Mouse (Mus musculus): ENCODE measurements around the gene Trappc1.
A peak's percentile ranks its signal among the peaks of the same experiment; 100 is the strongest.

The Trappc1 gene

GRCm38 (mm10) chr11:69369215-69369989 lies 45.6 kb downstream of the Trappc1 start, which contains the start of gene Chd3:
Gene Chd3, minus strand, starts transcription at chr11:69369406.
- peak; percentile 44 for DNase-seq (ENCODE audit: low read depth, low spot score)

GRCm38 (mm10) chr11:69369990-69370816 lies 46.4 kb downstream of the Trappc1 start:
- DNase-seq (ENCODE audit: low read depth, low spot score), result no peak

- DNase-seq (ENCODE audit: low read depth, low spot score), result no peak
These were observed 47.0 kb downstream of the Trappc1 start for GRCm38 (mm10) chr11:69370817-69371215.

GRCm38 (mm10) chr11:69371601-69372000 lies 47.8 kb downstream of the Trappc1 start:
- DNase-seq (ENCODE audit: low read depth, low spot score), result no peak

GRCm38 (mm10) chr11:69372056-69372779 lies 48.4 kb downstream of the Trappc1 start:
- DNase-seq (ENCODE audit: low read depth, low spot score), result peak; percentile 47

- DNase-seq (ENCODE audit: low read depth, low spot score), result peak; percentile 79
These were observed 49.0 kb downstream of the Trappc1 start for GRCm38 (mm10) chr11:69372780-69373170.

GRCm38 (mm10) chr11:69373223-69373965 lies 49.6 kb downstream of the Trappc1 start:
- no peak for DNase-seq (ENCODE audit: low read depth, low spot score)

All from CD4-positive, CD25-positive, alpha-beta regulatory T cell, adult 2 months (primary cell).